Mouse (Mus musculus) heart, embryonic 11.5 days (tissue): ENCODE measurements around the gene Zfp955a. TPM values are rescaled to one million over a fixed set of nuclear protein-coding genes. Genes with fewer than 3 reads are reported as not detected.
"Not testable (repeated sequence)": the region's sequence is repeated elsewhere in the genome, so short reads cannot be mapped to it uniquely, and the experiment has no call there.

Experiments
- ATAC-seq: fragments of 200-750 bp; cut with Nextera tagmentation; replicated peaks from 2 replicates; pipeline ENCODE4 v1.8.0; 2017; ENCODE audit warnings: moderate library complexity; ENCODE audit not compliant: insufficient number of reproducible peaks, low FRiP score, low TSS enrichment
- H3K27ac ChIP-seq: fragments of 300-500 bp; sonication (generic); 2 replicates; pipeline ENCODE4 v1.5.1; 2014; ENCODE audit warnings: mild to moderate bottlenecking, low read depth, low read length
- H3K27me3 ChIP-seq: fragments of 300-500 bp; sonication (generic); 2 replicates; pipeline ENCODE4 v1.6.1; 2014; ENCODE audit warnings: mild to moderate bottlenecking, low read length, mixed read lengths; ENCODE audit not compliant: control insufficient read depth, insufficient read depth
- H3K36me3 ChIP-seq: fragments of 300-500 bp; sonication (generic); 2 replicates; pipeline ENCODE4 v1.6.1; 2014; ENCODE audit warnings: mild to moderate bottlenecking, low read length, moderate library complexity, mixed read lengths; ENCODE audit not compliant: control insufficient read depth, insufficient read depth
- H3K4me1 ChIP-seq: fragments of 300-500 bp; sonication (generic); 2 replicates; pipeline ENCODE4 v1.6.1; 2014; ENCODE audit warnings: low read length; ENCODE audit not compliant: control insufficient read depth, insufficient read depth
- H3K4me2 ChIP-seq: fragments of 300-500 bp; sonication (generic); 2 replicates; pipeline ENCODE4 v1.6.1; 2014; ENCODE audit warnings: mild to moderate bottlenecking, moderate library complexity
- H3K4me3 ChIP-seq: fragments of 300-500 bp; sonication (generic); 2 replicates; pipeline ENCODE4 v1.5.1; 2014; ENCODE audit warnings: low read depth, low read length
- H3K9ac ChIP-seq: fragments of 300-500 bp; sonication (generic); 2 replicates; pipeline ENCODE4 v1.6.1; 2014; ENCODE audit warnings: mild to moderate bottlenecking, low read depth, low read length, moderate library complexity
- H3K9me3 ChIP-seq: fragments of 300-500 bp; sonication (generic); replicated peaks from 2 replicates; pipeline ENCODE4 v1.6.1; 2016; ENCODE audit warnings: low read length; ENCODE audit not compliant: control insufficient read depth
- WGBS: fragments of 180-500 bp; shearing (Covaris S2); extraction: QIAGEN DNeasy Blood & Tissue Kit; methylation state at CpG from one replicate; pipeline ENCODE4 v1.1.7; 2014; ENCODE audit not compliant: insufficient replicate concordance; 5-methylcytosine and 5-hydroxymethylcytosine counted together
- polyA plus RNA-seq: library from polyadenylated mRNA; unstranded; fragments of >200 nt; fragmentation: Nextera tagmentation; extraction: Ambion mirVana; gene quantifications from 2 replicates; pipeline ENCODE4 v1.2.1, GENCODE M21; 2014

Gene Zfp955a
- polyA plus RNA-seq, 1 experiment from 2014 or later, result 12.0 TPM

DNA sequence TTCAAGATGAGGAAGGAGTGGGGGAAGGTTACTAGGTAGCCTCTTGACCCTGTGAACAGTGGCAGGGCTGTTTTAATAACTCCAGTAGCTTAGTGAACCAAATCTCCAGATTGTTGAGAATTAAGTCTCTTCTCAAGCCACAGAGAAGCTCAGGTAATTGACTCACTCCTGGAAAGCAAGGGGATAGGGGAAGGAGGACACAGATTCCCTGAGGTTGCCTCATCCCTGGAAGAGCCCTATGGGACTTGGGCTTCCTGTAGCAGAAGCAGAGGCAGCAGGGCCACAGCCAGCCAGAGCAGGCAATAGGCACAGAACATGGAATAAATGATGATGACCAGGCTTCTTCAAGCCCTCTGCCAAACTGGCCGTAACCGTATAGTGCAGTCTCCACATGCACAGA is 63.9 kb downstream of the Zfp955a start, which contains the start of gene Olfr239:
TSS of gene Olfr239 (plus strand) at position 301 of the 400 bp plus-strand sequence.
- not testable (repeated sequence) for H3K4me1 ChIP-seq, H3K27ac ChIP-seq, H3K4me3 ChIP-seq, ATAC-seq, H3K4me2 ChIP-seq, H3K9ac ChIP-seq, H3K27me3 ChIP-seq, H3K36me3 ChIP-seq, H3K9me3 ChIP-seq
- WGBS, result no CpG with 5 or more reads among the region's 2 CpGs

Other genes starting within 250 kb of the Zfp955a start
- gene Zfp763, start 221.7 kb downstream of the Zfp955a start, polyA plus RNA-seq, result 7.4 and 8.4 TPM in 2 replicates
- not detected in 2 replicates for gene 4921501E09Rik, start 187.1 kb downstream of the Zfp955a start, polyA plus RNA-seq
- gene Zfp563, start 165.8 kb downstream of the Zfp955a start, polyA plus RNA-seq, result 5.8 and 6.6 TPM in 2 replicates
- not detected in 2 replicates for gene Morc2b, start 115.5 kb downstream of the Zfp955a start, polyA plus RNA-seq
- gene Olfr55, start 86.7 kb downstream of the Zfp955a start, polyA plus RNA-seq, result not detected in 2 replicates
- gene Olfr239, start 63.8 kb downstream of the Zfp955a start, polyA plus RNA-seq, result not detected in 2 replicates
- not detected in 2 replicates for gene Olfr1564, start 33.5 kb downstream of the Zfp955a start, polyA plus RNA-seq
- gene Olfr63, start 9.5 kb upstream of the Zfp955a start, polyA plus RNA-seq, result 0.03 TPM in 1 of 2 replicates, not detected in the other
- 6.1 and 6.8 TPM in 2 replicates for gene Zfp955b, start 34.4 kb upstream of the Zfp955a start, polyA plus RNA-seq
- gene Zfp81, start 103.7 kb upstream of the Zfp955a start, polyA plus RNA-seq, result 7.8 and 10.8 TPM in 2 replicates
- gene Zfp101, start 139.5 kb upstream of the Zfp955a start, polyA plus RNA-seq, result 10.1 and 10.4 TPM in 2 replicates
- not detected in 2 replicates for gene Actl9, start 177.8 kb upstream of the Zfp955a start, polyA plus RNA-seq